Mouse (Mus musculus) thymus, postnatal 10 days (tissue): ENCODE results near the gene Vmn1r220.
"Not testable (repeated sequence)": the region's sequence is repeated elsewhere in the genome, so short reads cannot be mapped to it uniquely, and the experiment has no call there.

ENCODE experiments used
- DNase-seq, 2 experiments: peaks; one replicate each; pipeline ENCODE4 v3.0.0; 2021; ENCODE audit warnings: low spot score in 2 of 2

Gene Vmn1r220

GRCm38 (mm10) chr13:23187875-23188274 lies at the start of gene Vmn1r220:
TSS of gene Vmn1r220 (minus strand) at chr13:23187975.
- DNase-seq = no peak

GRCm38 (mm10) chr13:23235847-23236246 lies 48.1 kb upstream of the Vmn1r220 start, which contains the start of gene Vmn1r222:
TSS of gene Vmn1r222 (minus strand) at chr13:23235947.
- not testable (repeated sequence) for DNase-seq

GRCm38 (mm10) chr13:23213827-23214226 lies 26.1 kb upstream of the Vmn1r220 start, which contains the start of gene Vmn1r221:
TSS of gene Vmn1r221 (plus strand) at chr13:23214127.
- DNase-seq = not testable (repeated sequence)

- DNase-seq = not testable (repeated sequence)
Measured at GRCm38 (mm10) chr13:23203885-23204284, 16.1 kb upstream of the Vmn1r220 start.

- not testable (repeated sequence) for DNase-seq
Measured at GRCm38 (mm10) chr13:23166471-23166870, 21.3 kb downstream of the Vmn1r220 start.

GRCm38 (mm10) chr13:23159012-23159411 lies 28.8 kb downstream of the Vmn1r220 start, which contains the start of gene Vmn1r219:
TSS of gene Vmn1r219 (plus strand) at chr13:23159312.
- DNase-seq = no peak

DNA sequence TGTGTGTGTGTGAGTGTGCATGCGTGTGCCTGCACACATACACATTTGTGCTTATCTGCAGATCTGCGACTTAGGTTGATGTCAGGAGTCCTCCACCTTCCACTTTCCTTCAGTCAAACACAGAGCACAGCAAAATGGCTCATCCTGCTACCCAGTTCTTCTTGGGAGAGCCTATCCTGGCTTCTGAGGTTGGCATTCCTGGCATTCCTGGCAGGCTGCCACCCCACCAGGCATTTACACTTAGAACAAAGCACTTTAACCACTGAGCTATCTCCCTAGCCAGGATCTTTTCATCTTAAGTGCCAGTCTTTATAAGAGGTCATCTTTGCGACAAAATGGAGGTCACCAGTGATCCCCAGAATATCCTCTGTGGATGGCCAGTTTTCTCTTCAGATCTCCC lies 29.9 kb downstream of the Vmn1r220 start:
- no peak for DNase-seq

GRCm38 (mm10) chr13:23138880-23139279 lies 48.9 kb downstream of the Vmn1r220 start:
- DNase-seq = no peak

DNA sequence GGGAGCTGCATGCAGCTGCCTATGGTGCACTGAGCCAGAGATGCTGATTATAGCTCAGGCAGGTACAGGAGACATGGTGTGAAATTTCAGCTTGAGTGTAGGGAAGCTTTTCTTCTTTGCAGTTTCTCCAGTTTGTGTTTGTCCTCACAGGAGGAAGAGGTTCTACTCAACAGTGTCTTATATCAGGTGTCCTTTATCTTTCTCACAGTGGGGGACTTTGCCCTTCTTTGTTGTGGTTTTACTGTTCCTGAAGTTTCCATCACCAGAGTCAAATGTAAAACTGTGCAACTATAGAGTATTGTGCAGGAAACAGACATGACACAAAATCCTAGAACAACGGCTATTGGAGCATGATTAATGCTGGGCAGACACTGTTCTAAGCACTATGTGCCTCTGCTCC lies 54.3 kb downstream of the Vmn1r220 start:
- no peak for DNase-seq

GRCm38 (mm10) chr13:23133099-23133498 lies 54.7 kb downstream of the Vmn1r220 start, which contains the start of gene Vmn1r218:
TSS of gene Vmn1r218 (plus strand) at chr13:23133155.
- no peak for DNase-seq
